Mouse (Mus musculus): ENCODE data around the gene Prdm11.

- TF ChIP-seq CTCF (IDR thresholded peaks at IDR 0.05; ENCODE audit: low read depth) (no peak), EP300 (IDR thresholded peaks at IDR 0.05; ENCODE audit: low read depth) (no peak)
Observed at GRCm38 (mm10) chr2:92989593-92989992, 56.4 kb downstream of the Prdm11 start.

Data from liver, postnatal 0 days (tissue).